Mouse (Mus musculus) embryonic fibroblast, embryonic 13.5 days (primary cell): Measurements from ENCODE around the gene Fars2.

Source experiments
- CTCF ChIP-seq: IDR thresholded peaks from 2 replicates; pipeline ENCODE4 v1.5.1; 2011; ENCODE audit warnings: mild to moderate bottlenecking, control low read depth, low read length, moderate library complexity, borderline replicate concordance; ENCODE audit not compliant: insufficient read depth
- POLR2A ChIP-seq: IDR thresholded peaks from 2 replicates; pipeline ENCODE4 v1.6.1; 2011; ENCODE audit warnings: low read depth, mild to moderate bottlenecking, control low read depth, low read length, moderate library complexity

GRCm38 (mm10) chr13:36317824-36318223 is 200.6 kb downstream of the Fars2 start:
- TF ChIP-seq CTCF (no peak), POLR2A (no peak)
